Mouse (Mus musculus) embryonic facial prominence, embryonic 11.5 days (tissue): ENCODE results near the gene Rap1b. TPM values are rescaled to one million over a fixed set of nuclear protein-coding genes. Genes with fewer than 3 reads are reported as not detected.

ENCODE experiments used
- ATAC-seq: fragments of 200-750 bp; cut with Nextera tagmentation; replicated peaks from 2 replicates; pipeline ENCODE4 v1.8.0; 2017; ENCODE audit warnings: low read depth; ENCODE audit not compliant: insufficient number of reproducible peaks, low FRiP score, low TSS enrichment
- DNase-seq: peaks from one replicate; pipeline ENCODE4 v3.0.0-alpha.2; 2015; ENCODE audit warnings: low spot score
- H3K27ac ChIP-seq: fragments of 300-500 bp; sonication (generic); replicated peaks from 2 replicates; pipeline ENCODE4 v1.5.1; 2014; ENCODE audit warnings: mild to moderate bottlenecking, low read depth, low read length, control low read depth
- H3K27me3 ChIP-seq: fragments of 300-500 bp; sonication (generic); 2 replicates; pipeline ENCODE4 v1.6.1; 2014; ENCODE audit warnings: mild to moderate bottlenecking, low read length, moderate library complexity, mixed read lengths; ENCODE audit not compliant: control insufficient read depth, insufficient read depth
- H3K36me3 ChIP-seq: fragments of 300-500 bp; sonication (generic); replicated peaks from 2 replicates; pipeline ENCODE4 v1.6.1; 2014; ENCODE audit warnings: low read depth, mild to moderate bottlenecking, low read length, moderate library complexity, mixed read lengths; ENCODE audit not compliant: control insufficient read depth, insufficient read depth
- H3K4me1 ChIP-seq: fragments of 300-500 bp; sonication (generic); 2 replicates; pipeline ENCODE4 v1.6.1; 2014; ENCODE audit warnings: low read length, mixed read lengths; ENCODE audit not compliant: control insufficient read depth, insufficient read depth
- H3K4me2 ChIP-seq: fragments of 300-500 bp; sonication (generic); 2 replicates; pipeline ENCODE4 v1.6.1; 2014; ENCODE audit warnings: low read depth, mild to moderate bottlenecking, control low read depth, low read length, moderate library complexity
- H3K4me3 ChIP-seq: fragments of 300-500 bp; sonication (generic); 2 replicates; pipeline ENCODE4 v1.5.1; 2014; ENCODE audit warnings: low read depth, low read length, control low read depth
- H3K9ac ChIP-seq: fragments of 300-500 bp; sonication (generic); replicated peaks from 2 replicates; pipeline ENCODE4 v1.6.1; 2014; ENCODE audit warnings: mild to moderate bottlenecking, control low read depth, low read length
- H3K9me3 ChIP-seq: fragments of 300-500 bp; sonication (generic); replicated peaks from 2 replicates; pipeline ENCODE4 v1.6.1; 2016; ENCODE audit warnings: mild to moderate bottlenecking, low read length, inconsistent platforms, mixed read lengths; ENCODE audit not compliant: control insufficient read depth
- WGBS: fragments of 180-500 bp; shearing (Covaris S2); extraction: QIAGEN DNeasy Blood & Tissue Kit; methylation state at CpG from one replicate; pipeline ENCODE4 v1.1.7; 2014; 5-methylcytosine and 5-hydroxymethylcytosine counted together
- polyA plus RNA-seq: library from polyadenylated mRNA; unstranded; fragments of >200 nt; fragmentation: Nextera tagmentation; extraction: Ambion mirVana; gene quantifications from 2 replicates; pipeline ENCODE4 v1.2.1, GENCODE M21; 2014

The Rap1b gene
- polyA plus RNA-seq, 1 experiment from 2014 or later: 179 TPM

- H3K9me3 ChIP-seq: no peaks in the 10 kb centered on the region
- peaks cover 2% of the 10 kb centered on the region for H3K36me3 ChIP-seq
Observed at GRCm38 (mm10) chr10:117775401-117776144, 70.3 kb downstream of the Rap1b start.

GRCm38 (mm10) chr10:117774817-117775120 is 71.1 kb downstream of the Rap1b start:
- Histone ChIP-seq H3K4me2 (no peak overlapping the region), H3K36me3 (peaks cover 2% of the 10 kb centered on the region), H3K4me1 (no peaks in the 10 kb centered on the region), H3K9me3 (no peaks in the 10 kb centered on the region), H3K27ac (no peak overlapping the region), H3K27me3 (no peaks in the 10 kb centered on the region), H3K4me3 (no peak overlapping the region), H3K9ac (no peak overlapping the region)
- DNase-seq (no peak), ATAC-seq (no peak)
- 92% methylated on average over 1 of the region's 1 CpGs for WGBS

More at GRCm38 (mm10) chr10:117775401-117776144, 70.3 kb downstream of the Rap1b start:
- DNase-seq: no peak
- no peaks in the 10 kb centered on the region for H3K27me3 ChIP-seq
- no peak overlapping the region for H3K4me3 ChIP-seq
- no peak overlapping the region for H3K4me2 ChIP-seq
- H3K27ac ChIP-seq: no peak overlapping the region
- H3K9ac ChIP-seq: no peak overlapping the region
- no peak for ATAC-seq
- 86% methylated on average over 6 of the region's 6 CpGs for WGBS
- H3K4me1 ChIP-seq: no peaks in the 10 kb centered on the region

GRCm38 (mm10) chr10:117774011-117774816 is 71.6 kb downstream of the Rap1b start:
- WGBS: 93% methylated on average over 22 of the region's 22 CpGs
- H3K36me3 ChIP-seq: peaks cover 2% of the 10 kb centered on the region

GRCm38 (mm10) chr10:117773106-117773720 is 72.6 kb downstream of the Rap1b start:
- ATAC-seq (no peak), DNase-seq (no peak)
- Histone ChIP-seq H3K4me1 (no peaks in the 10 kb centered on the region), H3K27me3 (no peaks in the 10 kb centered on the region), H3K36me3 (peaks cover 2% of the 10 kb centered on the region), H3K4me3 (no peak overlapping the region), H3K9me3 (no peaks in the 10 kb centered on the region), H3K27ac (no peak overlapping the region), H3K9ac (no peak overlapping the region), H3K4me2 (no peak overlapping the region)
- 94% methylated on average over 7 of the region's 7 CpGs for WGBS

More at GRCm38 (mm10) chr10:117774011-117774816, 71.6 kb downstream of the Rap1b start:
- Histone ChIP-seq H3K9me3 (no peaks in the 10 kb centered on the region), H3K4me2 (no peak overlapping the region), H3K4me3 (no peak overlapping the region), H3K9ac (no peak overlapping the region), H3K4me1 (no peaks in the 10 kb centered on the region), H3K27ac (no peak overlapping the region), H3K27me3 (no peaks in the 10 kb centered on the region)
- ATAC-seq: no peak
- no peak for DNase-seq

GRCm38 (mm10) chr10:117772364-117773105 is 73.3 kb downstream of the Rap1b start:
- 90% methylated on average over 17 of the region's 17 CpGs for WGBS
- peaks cover 6% of the 10 kb centered on the region for H3K36me3 ChIP-seq

GRCm38 (mm10) chr10:117771131-117771510 is 74.7 kb downstream of the Rap1b start:
- Histone ChIP-seq H3K9ac (no peak overlapping the region), H3K4me3 (no peak overlapping the region), H3K36me3 (peaks cover 11% of the 10 kb centered on the region), H3K27me3 (no peaks in the 10 kb centered on the region), H3K9me3 (no peaks in the 10 kb centered on the region), H3K4me2 (no peak overlapping the region), H3K4me1 (no peaks in the 10 kb centered on the region), H3K27ac (no peak overlapping the region)
- ATAC-seq (no peak), DNase-seq (no peak)
- 96% methylated on average over 10 of the region's 10 CpGs for WGBS

More at GRCm38 (mm10) chr10:117772364-117773105, 73.3 kb downstream of the Rap1b start:
- Histone ChIP-seq H3K9ac (no peak overlapping the region), H3K27ac (no peak overlapping the region), H3K4me1 (no peaks in the 10 kb centered on the region), H3K27me3 (no peaks in the 10 kb centered on the region), H3K4me2 (no peak overlapping the region), H3K4me3 (no peak overlapping the region), H3K9me3 (no peaks in the 10 kb centered on the region)
- no peak for ATAC-seq
- no peak for DNase-seq

- Histone ChIP-seq H3K27me3 (no peaks in the 10 kb centered on the region), H3K27ac (no peak overlapping the region), H3K9me3 (no peaks in the 10 kb centered on the region), H3K4me1 (no peaks in the 10 kb centered on the region), H3K9ac (no peak overlapping the region), H3K4me3 (no peak overlapping the region), H3K4me2 (no peak overlapping the region), H3K36me3 (peaks cover 17% of the 10 kb centered on the region)
- DNase-seq (no peak), ATAC-seq (no peak)
- WGBS: 90% methylated on average over 18 of the region's 18 CpGs
Observed at GRCm38 (mm10) chr10:117770286-117771130, 75.3 kb downstream of the Rap1b start.
